Mouse (Mus musculus) lung, embryonic 16.5 days (tissue): ENCODE measurements around the gene Slc9a5. TPM values are rescaled to one million over a fixed set of nuclear protein-coding genes. Genes with fewer than 3 reads are reported as not detected.

Experiments
- ATAC-seq: fragments of 200-750 bp; cut with Nextera tagmentation; 2 replicates; pipeline ENCODE4 v1.8.0; 2017; ENCODE audit warnings: low read depth, mild to moderate bottlenecking, moderate library complexity
- H3K27ac ChIP-seq: fragments of 300-500 bp; sonication (generic); 2 replicates; pipeline ENCODE4 v1.5.1; 2014; ENCODE audit warnings: mild to moderate bottlenecking, control low read depth, low read length
- H3K27me3 ChIP-seq: fragments of 300-500 bp; sonication (generic); 2 replicates; pipeline ENCODE4 v1.6.1; 2014; ENCODE audit warnings: low read depth, low read length, mixed read lengths; ENCODE audit not compliant: control insufficient read depth, insufficient read depth
- H3K36me3 ChIP-seq: fragments of 300-500 bp; sonication (generic); 2 replicates; pipeline ENCODE4 v1.6.1; 2014; ENCODE audit warnings: low read length; ENCODE audit not compliant: control insufficient read depth, insufficient read depth
- H3K4me1 ChIP-seq: fragments of 300-500 bp; sonication (generic); replicated peaks from 2 replicates; pipeline ENCODE4 v1.6.1; 2014; ENCODE audit warnings: low read length, mixed read lengths; ENCODE audit not compliant: control insufficient read depth, insufficient read depth
- H3K4me2 ChIP-seq: fragments of 300-500 bp; sonication (generic); 2 replicates; pipeline ENCODE4 v1.6.1; 2014; ENCODE audit warnings: low read depth, low read length, control low read depth
- H3K4me3 ChIP-seq: fragments of 300-500 bp; sonication (generic); 2 replicates; pipeline ENCODE4 v1.5.1; 2014; ENCODE audit warnings: mild to moderate bottlenecking, low read length, control low read depth
- H3K9ac ChIP-seq: fragments of 300-500 bp; sonication (generic); 2 replicates; pipeline ENCODE4 v1.6.1; 2014; ENCODE audit warnings: low read length, control low read depth
- H3K9me3 ChIP-seq: fragments of 300-500 bp; sonication (generic); 2 replicates; pipeline ENCODE4 v1.6.1; 2016; ENCODE audit warnings: low read length; ENCODE audit not compliant: control insufficient read depth
- WGBS: fragments of 180-500 bp; shearing (Covaris S2); extraction: QIAGEN DNeasy Blood & Tissue Kit; methylation state at CpG from one replicate; pipeline ENCODE4 v1.1.7; 2014; 5-methylcytosine and 5-hydroxymethylcytosine counted together
- polyA plus RNA-seq: library from polyadenylated mRNA; unstranded; fragments of >200 nt; fragmentation: Nextera tagmentation; extraction: Ambion mirVana; gene quantifications from 2 replicates; pipeline ENCODE4 v1.2.1, GENCODE M21; 2015

Slc9a5 gene
- polyA plus RNA-seq, 1 experiment from 2014 or later, result 6.3 TPM

DNA sequence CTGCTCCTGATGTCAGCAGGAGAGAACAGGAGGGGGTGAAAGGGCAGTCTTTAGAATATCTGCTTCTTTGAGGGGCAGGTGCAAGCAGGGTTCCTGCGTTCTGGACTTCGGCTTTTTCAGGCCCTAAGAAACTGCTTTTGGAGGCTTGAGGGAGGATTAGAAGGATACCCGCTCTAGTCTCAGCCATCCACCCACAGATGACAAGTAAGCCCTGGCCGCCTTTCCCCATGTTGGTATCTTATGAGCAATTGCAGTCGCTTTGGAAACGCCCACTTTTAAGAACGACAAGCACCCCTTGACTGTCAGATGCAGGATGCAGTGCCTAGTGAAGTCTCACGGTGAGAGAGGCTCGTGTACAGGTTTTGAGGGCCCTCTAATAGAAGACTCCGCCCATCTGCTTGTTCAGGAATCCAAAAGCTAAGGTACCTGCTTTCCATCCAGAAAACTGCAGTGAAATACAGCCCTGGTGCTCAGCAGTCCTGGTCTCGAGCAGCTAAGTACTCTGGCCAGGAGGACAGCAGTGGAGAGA, 29.9 kb upstream of the Slc9a5 start:
- H3K9me3 ChIP-seq, result no peaks in the 10 kb centered on the region
- no peaks in the 10 kb centered on the region for H3K27me3 ChIP-seq
- peak overlapping the region; percentile 84 for H3K27ac ChIP-seq
- ATAC-seq, result peak; percentile 55
- peaks cover 16% of the 10 kb centered on the region for H3K4me1 ChIP-seq
- 67% methylated on average over 11 of the region's 11 CpGs for WGBS
- H3K4me2 ChIP-seq, result no peak overlapping the region
- no peak overlapping the region for H3K4me3 ChIP-seq
- H3K36me3 ChIP-seq, result peaks cover 5% of the 10 kb centered on the region; the same call in 1 of the 2 replicates
- H3K9ac ChIP-seq, result no peak overlapping the region

DNA sequence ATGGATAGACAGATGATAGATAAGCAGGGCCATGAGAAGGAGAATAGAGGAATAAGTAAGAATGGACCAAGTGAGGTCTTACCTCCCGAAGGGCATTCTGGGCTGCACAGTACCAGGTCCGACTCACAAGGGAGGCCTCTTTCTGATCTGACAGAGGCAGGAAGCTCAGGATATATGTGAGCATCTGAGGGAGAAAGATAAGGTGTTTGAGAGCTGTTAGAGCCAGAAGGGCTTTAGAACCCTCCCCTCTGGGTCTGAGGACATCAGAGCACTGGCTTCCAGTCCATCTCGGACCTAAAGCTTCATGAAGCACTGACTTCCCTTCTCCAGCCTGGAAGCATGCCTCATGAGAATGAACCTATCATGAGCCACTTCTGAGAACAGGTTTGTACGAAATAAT, 25.5 kb upstream of the Slc9a5 start:
- H3K36me3 ChIP-seq, result peaks cover 3% of the 10 kb centered on the region
- no peaks in the 10 kb centered on the region for H3K27me3 ChIP-seq
- WGBS, result 75% methylated on average over 4 of the region's 4 CpGs
- no peak for ATAC-seq
- H3K4me2 ChIP-seq, result no peak overlapping the region
- no peak overlapping the region for H3K27ac ChIP-seq
- H3K4me1 ChIP-seq, result peaks cover 27% of the 10 kb centered on the region
- H3K9ac ChIP-seq, result no peak overlapping the region
- no peak overlapping the region for H3K4me3 ChIP-seq
- H3K9me3 ChIP-seq, result no peaks in the 10 kb centered on the region

DNA sequence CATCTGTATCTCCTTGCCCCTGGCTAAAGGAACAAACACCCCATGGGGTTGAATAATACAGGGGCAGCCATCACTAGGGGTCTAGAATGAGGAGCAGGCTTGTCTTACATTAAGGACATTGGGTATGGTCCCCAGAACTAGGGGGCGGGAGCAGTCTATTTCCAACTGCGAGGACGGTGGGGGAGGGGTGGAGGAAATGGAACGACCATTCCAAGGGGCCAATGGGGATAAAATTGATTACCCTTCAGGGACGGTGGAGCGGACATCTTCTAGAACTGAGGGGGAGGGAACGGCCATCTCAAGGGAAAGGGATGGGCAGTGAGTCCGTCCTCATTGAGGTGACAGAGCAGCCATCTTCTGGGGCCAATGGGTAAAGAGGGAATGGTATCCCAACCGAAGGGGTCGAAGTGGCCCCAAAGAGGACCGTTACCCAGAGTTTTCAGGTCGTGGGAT, 23.0 kb upstream of the Slc9a5 start:
- Histone ChIP-seq H3K27me3 (no peaks in the 10 kb centered on the region), H3K4me3 (peak overlapping the region; percentile 67), H3K9me3 (no peaks in the 10 kb centered on the region), H3K4me1 (peaks cover 18% of the 10 kb centered on the region), H3K9ac (peak overlapping the region; percentile 78), H3K4me2 (peak overlapping the region; percentile 83), H3K27ac (peak overlapping the region; percentile 91), H3K36me3 (peaks cover 27% of the 10 kb centered on the region)
- ATAC-seq, result peak; percentile 35
- 0% methylated on average over 12 of the region's 12 CpGs for WGBS

DNA sequence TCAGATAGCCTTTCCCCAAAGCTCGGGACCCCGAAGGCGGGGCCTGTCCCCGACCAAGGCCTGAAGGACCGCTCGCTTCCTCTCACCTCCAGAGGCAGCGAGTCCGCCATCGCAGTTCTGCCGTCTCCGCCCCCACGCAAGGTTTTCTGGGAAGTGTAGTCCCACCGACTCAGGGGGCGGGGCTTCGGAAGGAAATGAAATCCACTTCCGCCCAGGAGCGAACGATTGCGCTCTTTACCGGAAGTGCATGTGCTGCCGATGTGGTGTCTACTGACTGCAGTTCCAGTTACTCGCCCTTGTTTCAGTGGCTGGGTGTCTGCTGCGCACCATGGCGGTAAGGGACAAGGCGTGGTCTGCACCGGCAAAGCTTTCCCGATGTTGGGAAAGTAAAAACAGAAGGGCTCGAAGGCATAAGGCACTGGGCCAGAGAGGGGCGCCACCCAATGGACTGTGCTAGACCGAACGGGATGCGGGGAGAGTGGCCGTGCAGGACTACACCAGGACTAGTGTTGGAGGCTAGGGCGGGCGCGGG, 22.4 kb upstream of the Slc9a5 start, which contains the start of the genes Lrrc29 and Tmem208:
Gene Lrrc29 (minus strand): TSS at position 138 of the 532 bp plus-strand sequence.
Gene Tmem208 (plus strand): TSS at position 214 of the 532 bp plus-strand sequence.
- peak; percentile 93 for ATAC-seq
- Histone ChIP-seq H3K4me3 (peak within 1 kb of the TSS; percentile 67), H3K9me3 (no peaks in the 10 kb centered on the region), H3K4me1 (peaks cover 18% of the 10 kb centered on the region), H3K27me3 (no peaks in the 10 kb centered on the region), H3K27ac (peak within 1 kb of the TSS; percentile 91), H3K4me2 (peak within 1 kb of the TSS; percentile 86), H3K9ac (peak within 1 kb of the TSS; percentile 78), H3K36me3 (peaks cover 33% of the 10 kb centered on the region)
- under 1% methylated on average over 36 of the region's 36 CpGs for WGBS

DNA sequence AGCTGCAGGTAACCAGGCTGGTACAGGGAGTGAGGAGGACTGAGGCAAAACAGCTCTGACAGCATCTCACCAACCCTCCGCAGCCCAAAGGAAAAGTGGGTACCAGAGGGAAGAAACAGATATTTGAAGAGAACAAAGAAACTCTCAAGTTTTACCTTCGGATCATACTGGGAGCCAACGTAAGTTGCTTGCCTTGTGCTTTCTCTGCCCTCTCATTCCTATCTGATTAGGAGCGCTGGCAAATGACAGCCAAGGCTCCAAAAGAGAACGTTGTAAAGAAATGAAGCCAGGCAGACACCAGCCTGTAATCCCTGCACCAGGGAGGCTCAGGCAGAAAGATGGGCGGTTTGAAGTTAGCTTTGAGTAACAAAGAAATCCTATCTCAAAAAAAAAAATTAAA, 21.7 kb upstream of the Slc9a5 start:
- H3K4me3 ChIP-seq, result peak overlapping the region; percentile 67
- ATAC-seq, result no peak
- H3K9ac ChIP-seq, result peak overlapping the region; percentile 78
- peaks cover 40% of the 10 kb centered on the region for H3K36me3 ChIP-seq
- H3K27ac ChIP-seq, result peak overlapping the region; percentile 91
- H3K4me2 ChIP-seq, result peak overlapping the region; percentile 86
- no peaks in the 10 kb centered on the region for H3K27me3 ChIP-seq
- H3K4me1 ChIP-seq, result peaks cover 18% of the 10 kb centered on the region
- no peaks in the 10 kb centered on the region for H3K9me3 ChIP-seq
- 35% methylated on average over 6 of the region's 6 CpGs for WGBS

DNA sequence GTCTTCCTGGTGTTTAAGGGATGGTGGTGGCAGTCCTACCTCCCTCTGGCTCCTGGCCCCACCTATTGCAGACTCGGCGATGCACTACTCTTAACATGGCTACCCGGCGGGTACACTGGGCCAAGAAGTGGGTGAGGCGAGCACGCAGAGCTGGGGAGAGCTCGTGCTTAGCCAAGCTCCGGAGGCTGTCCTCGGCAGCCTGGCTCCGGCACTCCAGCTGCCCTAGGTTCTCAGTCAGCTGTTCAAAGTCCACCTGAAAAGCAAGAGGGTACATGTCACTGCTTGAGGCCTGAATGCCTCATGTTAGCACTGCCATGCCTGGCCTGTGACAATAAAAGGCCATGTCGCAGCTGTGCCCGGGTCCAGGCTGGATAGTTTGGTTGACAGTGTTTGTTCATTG, 18.3 kb upstream of the Slc9a5 start:
- Histone ChIP-seq H3K36me3 (peaks cover 67% of the 10 kb centered on the region), H3K9ac (no peak overlapping the region), H3K4me3 (no peak overlapping the region), H3K27me3 (no peaks in the 10 kb centered on the region), H3K27ac (no peak overlapping the region), H3K9me3 (no peaks in the 10 kb centered on the region), H3K4me1 (peaks cover 12% of the 10 kb centered on the region), H3K4me2 (no peak overlapping the region)
- ATAC-seq, result no peak
- 88% methylated on average over 12 of the region's 12 CpGs for WGBS

DNA sequence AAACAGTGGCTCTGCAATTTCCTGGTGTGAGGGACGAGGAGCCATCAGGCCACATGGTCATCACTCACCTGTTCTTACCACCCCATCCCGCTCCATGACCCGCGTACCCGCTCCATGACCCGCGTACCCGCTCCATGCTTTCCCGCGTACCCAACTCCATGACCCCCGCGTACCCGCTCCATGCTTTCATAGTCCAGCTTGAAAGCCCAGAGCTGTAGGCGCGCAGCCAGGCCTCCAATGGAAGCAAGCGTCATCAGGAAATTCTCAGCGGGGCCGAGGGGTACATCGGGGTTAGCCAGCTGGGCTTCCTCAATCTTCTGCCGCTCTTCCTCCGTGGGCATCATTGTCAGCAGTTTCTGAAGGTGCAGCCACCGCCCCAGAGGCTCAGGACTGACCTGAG, 17.2 kb upstream of the Slc9a5 start:
- Histone ChIP-seq H3K4me2 (no peak overlapping the region), H3K9ac (no peak overlapping the region), H3K36me3 (peaks cover 77% of the 10 kb centered on the region), H3K4me1 (peaks cover 10% of the 10 kb centered on the region), H3K9me3 (no peaks in the 10 kb centered on the region), H3K4me3 (no peak overlapping the region), H3K27ac (no peak overlapping the region), H3K27me3 (no peaks in the 10 kb centered on the region)
- no peak for ATAC-seq
- 89% methylated on average over 22 of the region's 22 CpGs for WGBS

DNA sequence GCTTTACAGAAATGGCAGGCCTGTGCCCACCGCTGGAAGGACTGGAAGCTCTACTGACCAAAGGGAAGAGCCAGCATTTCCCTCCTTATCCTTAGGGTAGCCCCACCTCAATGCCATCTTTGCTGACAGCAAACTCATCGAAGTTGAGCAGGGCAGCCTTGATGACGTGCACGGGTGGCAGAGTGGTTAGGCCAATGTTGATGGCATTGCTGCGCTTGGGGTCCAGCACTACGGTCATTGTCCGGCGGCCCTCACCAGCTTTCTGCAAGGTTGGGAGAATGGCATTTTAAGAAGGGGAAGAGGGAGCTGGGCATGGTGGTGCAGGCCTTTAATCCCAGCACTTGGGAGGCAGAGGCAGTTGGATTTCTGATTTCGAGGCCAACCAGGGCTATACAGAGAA, 16.7 kb upstream of the Slc9a5 start:
- WGBS, result 94% methylated on average over 9 of the region's 9 CpGs

DNA sequence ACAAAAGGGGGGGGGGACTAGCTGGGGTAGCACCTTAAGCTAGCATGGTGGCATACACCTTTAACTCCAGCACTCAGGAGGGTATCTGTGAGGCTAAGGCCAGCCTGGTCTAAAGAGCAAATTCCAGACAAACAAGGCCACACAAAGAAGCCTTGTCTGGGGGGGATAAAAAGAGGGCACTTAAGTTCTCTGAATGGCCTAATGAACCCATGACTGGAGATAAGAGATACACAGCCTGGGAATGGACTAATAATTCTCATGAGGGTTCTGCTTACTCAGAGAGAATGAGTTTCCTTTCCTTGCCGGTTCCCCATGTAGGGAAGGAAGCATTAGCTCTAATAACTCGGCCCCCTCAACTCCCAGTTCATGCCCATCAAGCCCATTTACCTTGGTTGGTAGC, 16.1 kb upstream of the Slc9a5 start:
- H3K4me3 ChIP-seq, result no peak overlapping the region
- no peak overlapping the region for H3K4me2 ChIP-seq
- H3K4me1 ChIP-seq, result peaks cover 3% of the 10 kb centered on the region
- H3K27me3 ChIP-seq, result no peaks in the 10 kb centered on the region
- peaks cover 88% of the 10 kb centered on the region for H3K36me3 ChIP-seq
- H3K27ac ChIP-seq, result peak overlapping the region; percentile 28
- ATAC-seq, result no peak
- 44% methylated on average over 2 of the region's 2 CpGs for WGBS
- H3K9ac ChIP-seq, result no peak overlapping the region
- no peaks in the 10 kb centered on the region for H3K9me3 ChIP-seq

More for the DNA sequence above, 16.7 kb upstream of the Slc9a5 start:
- Histone ChIP-seq H3K4me2 (no peak overlapping the region), H3K9ac (no peak overlapping the region), H3K27ac (peak overlapping the region; percentile 28; the same call in 1 of the 2 replicates), H3K36me3 (peaks cover 82% of the 10 kb centered on the region), H3K4me1 (peaks cover 9% of the 10 kb centered on the region), H3K9me3 (no peaks in the 10 kb centered on the region), H3K4me3 (no peak overlapping the region), H3K27me3 (no peaks in the 10 kb centered on the region)
- ATAC-seq, result no peak
